Mouse (Mus musculus) heart, postnatal 0 days (tissue): ENCODE results near the gene Rhob. TPM values are rescaled to one million over a fixed set of nuclear protein-coding genes. Genes with fewer than 3 reads are reported as not detected.

Experiments used
- ATAC-seq: fragments of 200-750 bp; cut with Nextera tagmentation; 2 replicates; pipeline ENCODE4 v1.8.0; 2017; ENCODE audit warnings: low read depth, moderate number of reproducible peaks, moderate library complexity; ENCODE audit not compliant: insufficient read depth
- DNase-seq: peaks from one replicate; pipeline ENCODE4 v3.0.0-alpha.2; 2016; ENCODE audit warnings: low spot score
- H3K27ac ChIP-seq: fragments of 300-500 bp; sonication (generic); 2 replicates; pipeline ENCODE4 v1.5.1; 2014; ENCODE audit warnings: low read depth, mild to moderate bottlenecking
- H3K27me3 ChIP-seq: fragments of 300-500 bp; sonication (generic); 2 replicates; pipeline ENCODE4 v1.6.1; 2014; ENCODE audit warnings: low read length, mixed read lengths; ENCODE audit not compliant: control insufficient read depth, insufficient read depth
- H3K36me3 ChIP-seq: fragments of 300-500 bp; sonication (generic); replicated peaks from 2 replicates; pipeline ENCODE4 v1.6.1; 2014; ENCODE audit warnings: low read length, mixed read lengths; ENCODE audit not compliant: control insufficient read depth, insufficient read depth
- H3K4me1 ChIP-seq: fragments of 300-500 bp; sonication (generic); 2 replicates; pipeline ENCODE4 v1.6.1; 2014; ENCODE audit warnings: antibody characterized with exemption; ENCODE audit not compliant: control insufficient read depth, insufficient read depth
- H3K4me2 ChIP-seq: fragments of 300-500 bp; sonication (generic); 2 replicates; pipeline ENCODE4 v1.6.1; 2014; ENCODE audit warnings: low read depth, mild to moderate bottlenecking, low read length, moderate library complexity
- H3K4me3 ChIP-seq: fragments of 300-500 bp; sonication (generic); 2 replicates; pipeline ENCODE4 v1.5.1; 2014; ENCODE audit warnings: low read depth, low read length
- H3K9ac ChIP-seq: fragments of 300-500 bp; sonication (generic); replicated peaks from 2 replicates; pipeline ENCODE4 v1.6.1; 2014; ENCODE audit warnings: low read depth, low read length, mixed read lengths
- H3K9me3 ChIP-seq: fragments of 300-500 bp; sonication (generic); replicated peaks from 2 replicates; pipeline ENCODE4 v1.6.1; 2016; ENCODE audit warnings: low read length; ENCODE audit not compliant: control insufficient read depth
- CTCF ChIP-seq: IDR thresholded peaks from 2 replicates; pipeline ENCODE4 v1.5.1; 2016; ENCODE audit warnings: antibody characterized with exemption, control low read depth, low read depth
- EP300 ChIP-seq: IDR thresholded peaks from 2 replicates; pipeline ENCODE4 v1.6.1; 2016; ENCODE audit warnings: antibody characterized with exemption, low read depth
- WGBS: fragments of 180-500 bp; shearing (Covaris S2); extraction: QIAGEN DNeasy Blood & Tissue Kit; methylation state at CpG from one replicate; pipeline ENCODE4 v1.1.7; 2014; 5-methylcytosine and 5-hydroxymethylcytosine counted together
- polyA plus RNA-seq: library from polyadenylated mRNA; unstranded; fragments of >200 nt; fragmentation: Nextera tagmentation; extraction: Ambion mirVana; gene quantifications from 2 replicates; pipeline ENCODE4 v1.2.1, GENCODE M21; 2015
- total RNA-seq: library from RNA; depleted of rRNA; stranded (reverse); fragments of >200 nt; gene quantifications from 2 replicates; pipeline ENCODE4 v1.2.3, GENCODE M21; 2014; ENCODE audit warnings: low replicate concordance

Rhob gene
- total and polyA plus RNA-seq, 2 experiments from 2014 or later: 31.4 to 228 TPM

DNA sequence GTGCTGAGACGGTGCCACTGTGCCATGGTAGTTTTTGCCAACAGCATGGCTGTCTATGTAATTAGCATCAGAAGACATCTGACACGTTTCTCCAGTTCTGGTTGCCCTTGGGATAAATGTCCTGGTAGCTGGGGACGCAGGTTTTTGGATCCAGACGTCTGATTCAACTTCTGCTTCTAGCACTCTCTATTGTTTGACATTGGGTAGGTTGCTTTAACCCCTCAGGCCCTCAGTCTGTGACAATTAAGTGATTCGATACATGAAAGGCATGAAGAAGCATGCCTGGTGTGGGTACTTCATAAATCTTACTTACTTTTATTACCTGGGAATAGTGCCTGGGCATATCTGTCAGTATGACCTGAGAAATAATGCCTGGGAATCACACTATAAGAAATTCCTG lies 24.3 kb upstream of the Rhob start:
- Histone ChIP-seq H3K36me3 (no peaks in the 10 kb centered on the region), H3K9ac (no peak overlapping the region), H3K4me3 (no peak overlapping the region), H3K27me3 (no peaks in the 10 kb centered on the region), H3K9me3 (no peaks in the 10 kb centered on the region), H3K4me2 (no peak overlapping the region), H3K4me1 (peaks cover 29% of the 10 kb centered on the region), H3K27ac (no peak overlapping the region)
- no peak for ATAC-seq
- TF ChIP-seq EP300: no peak
- WGBS: 69% methylated on average over 5 of the region's 5 CpGs
- DNase-seq: no peak

GRCm38 (mm10) chr12:8522711-8523110 lies 22.9 kb upstream of the Rhob start:
- TF ChIP-seq CTCF (no peak), EP300 (no peak)
- Histone ChIP-seq H3K36me3 (no peaks in the 10 kb centered on the region), H3K9ac (no peak overlapping the region), H3K4me3 (no peak overlapping the region), H3K27ac (no peak overlapping the region), H3K4me2 (no peak overlapping the region), H3K4me1 (peaks cover 29% of the 10 kb centered on the region), H3K27me3 (no peaks in the 10 kb centered on the region), H3K9me3 (no peaks in the 10 kb centered on the region)
- DNase-seq (no peak), ATAC-seq (no peak)
- 93% methylated on average over 1 of the region's 2 CpGs for WGBS

GRCm38 (mm10) chr12:8521375-8522047 lies 21.7 kb upstream of the Rhob start:
- 15% methylated on average over 11 of the region's 12 CpGs for WGBS
- no peaks in the 10 kb centered on the region for H3K36me3 ChIP-seq
- H3K27me3 ChIP-seq: no peaks in the 10 kb centered on the region
- no peaks in the 10 kb centered on the region for H3K9me3 ChIP-seq
- ATAC-seq (peak; percentile 94), DNase-seq (peak; percentile 93)
- H3K4me1 ChIP-seq: peaks cover 29% of the 10 kb centered on the region
- peak overlapping the region; percentile 85 for H3K27ac ChIP-seq
- TF ChIP-seq EP300 (peak; percentile 96), CTCF (no peak)
- H3K4me3 ChIP-seq: no peak overlapping the region
- no peak overlapping the region for H3K9ac ChIP-seq
- H3K4me2 ChIP-seq: no peak overlapping the region

DNA sequence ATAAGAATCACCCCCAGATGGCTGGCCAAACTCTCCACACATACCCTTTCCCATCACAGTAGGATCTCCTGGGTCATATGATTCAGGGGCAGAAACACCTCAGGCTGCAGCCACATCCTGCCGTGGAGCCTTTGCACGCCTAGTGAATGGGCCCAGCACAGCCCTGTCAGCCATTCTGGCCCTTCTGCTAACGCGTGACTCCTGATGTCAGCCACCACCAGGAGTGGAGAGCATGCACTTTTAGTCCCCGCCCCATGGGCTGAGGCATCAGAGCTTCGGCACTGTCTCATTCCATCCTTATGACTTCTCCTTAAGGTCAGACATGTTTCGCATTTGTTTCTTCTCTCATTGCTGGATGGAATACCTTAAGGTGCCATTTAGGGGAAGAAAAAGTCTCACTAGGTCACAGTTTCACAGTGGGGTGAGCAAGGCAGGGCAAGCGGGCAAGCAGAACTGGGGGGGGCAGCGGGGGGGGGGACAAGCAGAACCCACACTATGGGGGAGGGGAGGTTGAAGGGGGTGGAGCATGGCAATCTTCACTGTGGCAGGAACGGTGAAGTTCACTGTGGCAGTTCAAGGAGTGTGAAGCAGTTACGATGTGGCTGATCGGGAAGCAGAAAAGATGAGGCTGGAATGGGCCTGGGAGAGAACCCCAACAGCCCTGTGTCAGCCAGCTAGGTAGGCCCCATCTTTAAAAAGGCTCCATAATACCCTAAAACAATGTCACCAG lies 19.8 kb upstream of the Rhob start:
- TF ChIP-seq EP300: no peak
- TF ChIP-seq CTCF: no peak
- Histone ChIP-seq H3K9ac (no peak overlapping the region), H3K4me3 (no peak overlapping the region), H3K27me3 (no peaks in the 10 kb centered on the region), H3K4me1 (peaks cover 29% of the 10 kb centered on the region), H3K4me2 (no peak overlapping the region), H3K9me3 (no peaks in the 10 kb centered on the region), H3K36me3 (no peaks in the 10 kb centered on the region), H3K27ac (peak overlapping the region; percentile 85)
- DNase-seq (no peak), ATAC-seq (peak; percentile 18; the same call in 1 of the 2 replicates)
- 42% methylated on average over 12 of the region's 12 CpGs for WGBS

DNA sequence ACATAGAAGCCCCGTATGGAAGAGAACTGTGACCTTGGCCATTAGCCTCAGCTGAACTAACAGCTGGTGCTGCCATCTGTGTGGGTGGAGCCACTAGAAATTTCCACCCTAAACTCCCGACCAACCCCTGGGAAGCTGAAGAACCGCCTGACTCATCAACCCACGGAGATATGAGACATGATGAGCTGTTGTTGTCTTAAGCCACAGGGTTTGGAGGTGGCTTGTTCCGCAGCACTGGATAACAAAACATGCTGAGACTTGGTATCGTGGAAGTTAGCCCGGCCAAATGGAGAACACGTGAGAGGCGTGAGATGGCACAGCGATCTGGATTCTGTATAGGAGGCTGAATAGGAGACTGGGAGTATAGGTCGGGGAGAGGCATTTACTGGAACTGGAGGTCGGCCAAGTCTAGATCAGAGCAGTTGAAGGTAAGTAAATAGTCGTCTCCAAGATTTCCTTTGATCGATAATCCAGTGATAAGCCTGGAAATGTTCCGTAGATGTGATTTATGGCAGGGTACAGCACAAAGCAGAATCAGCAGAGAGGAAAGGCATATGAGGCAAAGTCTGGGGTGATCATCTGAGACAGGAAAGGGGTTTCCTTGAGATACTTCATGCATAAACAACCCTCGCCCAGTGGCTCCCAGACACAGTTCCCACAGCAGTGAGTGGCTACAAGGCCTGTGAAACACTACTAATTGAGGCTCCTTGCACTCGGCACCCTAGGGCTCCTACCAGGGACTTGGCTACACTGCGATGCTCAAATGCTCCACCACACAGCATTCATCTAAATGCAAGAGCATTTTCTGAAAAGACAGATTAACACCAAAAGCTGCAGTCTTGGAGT lies 11.5 kb upstream of the Rhob start:
- Histone ChIP-seq H3K4me3 (no peak overlapping the region), H3K4me1 (peaks cover 14% of the 10 kb centered on the region)
- WGBS: 64% methylated on average over 18 of the region's 18 CpGs

More for the DNA sequence above, 11.5 kb upstream of the Rhob start:
- no peaks in the 10 kb centered on the region for H3K27me3 ChIP-seq
- TF ChIP-seq CTCF (no peak), EP300 (no peak)
- no peak overlapping the region for H3K9ac ChIP-seq
- ATAC-seq (no peak), DNase-seq (no peak)
- H3K9me3 ChIP-seq: no peaks in the 10 kb centered on the region
- no peaks in the 10 kb centered on the region for H3K36me3 ChIP-seq
- no peak overlapping the region for H3K27ac ChIP-seq
- H3K4me2 ChIP-seq: no peak overlapping the region
